Comparison of ENCODE assay signal across 7 mouse cellular contexts in genomic region chr1:120197189-120197588, GRCm38 (mm10).
DNase-seq lines count a peak whose midpoint lies in the region; ATAC-seq and TF ChIP-seq lines count a peak whose summit lies in the region.

No protein-coding gene starts in this region.

- peak; percentile 34 for DNase-seq in WW6 (ENCODE audit: low read depth, low spot score)
- peak; percentile 78 to 84 for DNase-seq in cerebellum, postnatal 14 days
- DNase-seq in frontal cortex, postnatal 25 days (ENCODE audit: low spot score in 2 of 2) = peak; percentile 68 to 72
- peak; percentile 80 for DNase-seq in intestine, embryonic 14.5 days (ENCODE audit: low spot score)
- DNase-seq in left cerebral cortex, adult 9 months (ENCODE audit: low spot score in 2 of 2) = peak; percentile 30 to 83

- no peak overlapping the region for H3K9ac ChIP-seq in intestine, embryonic 14.5 days (ENCODE audit: low read length)
- no peak overlapping the region for H3K9ac ChIP-seq in midbrain, embryonic 13.5 days (replicated peaks)

- no peak for TF ChIP-seq POLR2A in small intestine, adult 2 months (IDR thresholded peaks at IDR 0.05; ENCODE audit: low read depth, low read length)

- WGBS in intestine, embryonic 14.5 days = 21% methylated on average over 5 of the region's 5 CpGs
- whole genome bisulfite sequencing in midbrain, embryonic 13.5 days = 20% methylated on average over 5 of the region's 5 CpGs
- WGBS in small intestine, adult 2 months = 16% methylated on average over 5 of the region's 5 CpGs

- peak; percentile 90; the same call in 1 of the 2 replicates for TF ChIP-seq CTCF in small intestine, adult 2 months (IDR thresholded peaks at IDR 0.05; ENCODE audit: extremely low read depth, insufficient read length, insufficient replicate concordance, low read depth, low read length)

- no peak overlapping the region for H3K4me3 ChIP-seq in intestine, embryonic 14.5 days (ENCODE audit: low read depth, low read length)
- H3K4me3 ChIP-seq in midbrain, embryonic 13.5 days (replicated peaks) = no peak overlapping the region
- no peak overlapping the region for H3K4me3 ChIP-seq in small intestine, adult 2 months (ENCODE audit: low read depth, low read length)

- H3K36me3 ChIP-seq in intestine, embryonic 14.5 days (ENCODE audit: control insufficient read depth, insufficient read depth, low read length) = no peaks in the 10 kb centered on the region
- H3K36me3 ChIP-seq in midbrain, embryonic 13.5 days = no peaks in the 10 kb centered on the region
- H3K36me3 ChIP-seq in small intestine, adult 2 months (ENCODE audit: control insufficient read depth, insufficient read depth, low read length) = no peaks in the 10 kb centered on the region

- no peaks in the 10 kb centered on the region for H3K27me3 ChIP-seq in intestine, embryonic 14.5 days (replicated peaks; ENCODE audit: control insufficient read depth, insufficient read depth, low read length)
- H3K27me3 ChIP-seq in midbrain, embryonic 13.5 days = peaks cover 12% of the 10 kb centered on the region; the same call in 1 of the 2 replicates
- no peaks in the 10 kb centered on the region for H3K27me3 ChIP-seq in small intestine, adult 2 months (ENCODE audit: control insufficient read depth, insufficient read depth, low read length)

- no peaks in the 10 kb centered on the region for H3K4me1 ChIP-seq in intestine, embryonic 14.5 days (replicated peaks; ENCODE audit: control insufficient read depth, insufficient read depth, low read length)
- H3K4me1 ChIP-seq in midbrain, embryonic 13.5 days (replicated peaks) = no peaks in the 10 kb centered on the region; the same call in 1 of the 2 replicates
- no peaks in the 10 kb centered on the region for H3K4me1 ChIP-seq in small intestine, adult 2 months (ENCODE audit: control insufficient read depth, insufficient read depth, insufficient read length, low read length)

- no peak overlapping the region for H3K27ac ChIP-seq in intestine, embryonic 14.5 days (ENCODE audit: low read depth)
- no peak overlapping the region for H3K27ac ChIP-seq in midbrain, embryonic 13.5 days
- H3K27ac ChIP-seq in small intestine, adult 2 months (ENCODE audit: insufficient read depth, low read depth, low read length) = no peak overlapping the region

- H3K4me2 ChIP-seq in intestine, embryonic 14.5 days (ENCODE audit: low read length) = no peak overlapping the region
- H3K4me2 ChIP-seq in midbrain, embryonic 13.5 days (replicated peaks) = no peak overlapping the region

- no peaks in the 10 kb centered on the region for H3K9me3 ChIP-seq in intestine, embryonic 14.5 days (ENCODE audit: control insufficient read depth, low read length)
- no peaks in the 10 kb centered on the region for H3K9me3 ChIP-seq in midbrain, embryonic 13.5 days

- 0 out of 2 replicates have a peak, but pooled peaks have one; percentile 59 for ATAC-seq in intestine, embryonic 14.5 days (replicated peaks; ENCODE audit: low FRiP score, low TSS enrichment, low read depth)
- peak; percentile 75 for ATAC-seq in midbrain, embryonic 13.5 days
